Mouse (Mus musculus) limb, embryonic 13.5 days (tissue): Measurements from ENCODE around the gene Adora2b. TPM values are rescaled to one million over a fixed set of nuclear protein-coding genes. Genes with fewer than 3 reads are reported as not detected.
"Not testable (repeated sequence)": the region's sequence is repeated elsewhere in the genome, so short reads cannot be mapped to it uniquely, and the experiment has no call there.

Experiments used
- ATAC-seq: fragments of 200-750 bp; cut with Nextera tagmentation; 2 replicates; pipeline ENCODE4 v1.8.0; 2017; ENCODE audit warnings: low read depth, moderate number of reproducible peaks, moderate TSS enrichment; ENCODE audit not compliant: low FRiP score
- H3K27ac ChIP-seq: fragments of 300-500 bp; sonication (generic); 2 replicates; pipeline ENCODE4 v1.5.1; 2015; ENCODE audit warnings: inconsistent platforms, mild to moderate bottlenecking, moderate library complexity
- H3K27me3 ChIP-seq: fragments of 300-500 bp; sonication (generic); 2 replicates; pipeline ENCODE4 v1.6.1; 2015; ENCODE audit warnings: mild to moderate bottlenecking, inconsistent platforms
- H3K36me3 ChIP-seq: fragments of 300-500 bp; sonication (generic); 2 replicates; pipeline ENCODE4 v1.6.1; 2015; ENCODE audit warnings: inconsistent platforms, mild to moderate bottlenecking, moderate library complexity
- H3K4me1 ChIP-seq: fragments of 300-500 bp; sonication (generic); 2 replicates; pipeline ENCODE4 v1.6.1; 2015; ENCODE audit warnings: inconsistent platforms
- H3K4me2 ChIP-seq: fragments of 300-500 bp; sonication (generic); replicated peaks from 2 replicates; pipeline ENCODE4 v1.6.1; 2015; ENCODE audit warnings: inconsistent platforms, mild to moderate bottlenecking, moderate library complexity
- H3K4me3 ChIP-seq: fragments of 300-500 bp; sonication (generic); 2 replicates; pipeline ENCODE4 v1.5.1; 2015; ENCODE audit warnings: moderate library complexity, mild to moderate bottlenecking, inconsistent platforms
- H3K9ac ChIP-seq: fragments of 300-500 bp; sonication (generic); 2 replicates; pipeline ENCODE4 v1.6.1; 2015; ENCODE audit warnings: mild to moderate bottlenecking, inconsistent platforms
- H3K9me3 ChIP-seq: fragments of 300-500 bp; sonication (generic); 2 replicates; pipeline ENCODE4 v1.6.1; 2016; ENCODE audit warnings: inconsistent platforms
- WGBS: fragments of 180-500 bp; shearing (Covaris S2); methylation state at CpG from one replicate; pipeline ENCODE4 v1.1.7; 2015; 5-methylcytosine and 5-hydroxymethylcytosine counted together
- polyA plus RNA-seq: library from polyadenylated mRNA; unstranded; fragments of >200 nt; fragmentation: Nextera tagmentation; extraction: Ambion mirVana; gene quantifications from 2 replicates; pipeline ENCODE4 v1.2.1, GENCODE M21; 2015

Gene Adora2b
- polyA plus RNA-seq, 1 experiment from 2014 or later, result 10.4 TPM

GRCm38 (mm10) chr11:62266466-62267214 lies 17.9 kb downstream of the Adora2b start:
- Histone ChIP-seq H3K9ac (no peak overlapping the region), H3K4me1 (peaks cover 6% of the 10 kb centered on the region; the same call in 1 of the 2 replicates), H3K4me2 (no peak overlapping the region), H3K4me3 (no peak overlapping the region), H3K27ac (no peak overlapping the region), H3K27me3 (no peaks in the 10 kb centered on the region), H3K36me3 (peaks cover 22% of the 10 kb centered on the region; the same call in 1 of the 2 replicates), H3K9me3 (no peaks in the 10 kb centered on the region)
- no peak for ATAC-seq
- WGBS, result 77% methylated on average over 17 of the region's 17 CpGs

- no peak for ATAC-seq
- H3K9ac ChIP-seq, result no peak overlapping the region
- WGBS, result 74% methylated on average over 8 of the region's 8 CpGs
Observed at GRCm38 (mm10) chr11:62268381-62268780, 19.6 kb downstream of the Adora2b start.

DNA sequence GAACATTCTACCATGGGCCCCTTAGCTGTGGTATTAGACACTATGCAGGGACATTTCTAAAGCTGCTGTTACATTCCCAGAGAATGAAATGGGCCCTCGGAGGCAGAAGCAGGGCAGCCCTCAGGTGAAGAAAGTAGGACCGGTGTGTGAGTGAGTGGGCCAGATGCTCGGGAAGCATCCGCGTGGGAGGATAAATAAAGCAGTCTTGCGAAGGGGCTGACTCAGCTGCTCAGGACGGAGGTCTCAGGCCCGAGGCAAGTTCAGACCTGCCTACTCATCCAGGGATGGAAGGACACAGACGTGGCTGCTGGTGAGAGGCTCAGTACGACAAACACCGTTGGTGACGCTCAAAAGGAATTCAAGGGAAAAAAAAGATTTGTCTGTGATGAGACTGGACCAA lies 20.3 kb downstream of the Adora2b start:
- Histone ChIP-seq H3K9ac (no peak overlapping the region), H3K27me3 (no peaks in the 10 kb centered on the region), H3K27ac (no peak overlapping the region; the same call in 1 of the 2 replicates), H3K9me3 (no peaks in the 10 kb centered on the region), H3K36me3 (peaks cover 22% of the 10 kb centered on the region; the same call in 1 of the 2 replicates), H3K4me1 (peaks cover 6% of the 10 kb centered on the region; the same call in 1 of the 2 replicates), H3K4me2 (no peak overlapping the region), H3K4me3 (no peak overlapping the region)
- WGBS, result 74% methylated on average over 12 of the region's 12 CpGs
- ATAC-seq, result no peak

More at GRCm38 (mm10) chr11:62268381-62268780, 19.6 kb downstream of the Adora2b start:
- no peak overlapping the region for H3K27ac ChIP-seq
- H3K4me3 ChIP-seq, result no peak overlapping the region
- H3K9me3 ChIP-seq, result no peaks in the 10 kb centered on the region
- H3K4me1 ChIP-seq, result peaks cover 6% of the 10 kb centered on the region; the same call in 1 of the 2 replicates
- H3K36me3 ChIP-seq, result peaks cover 22% of the 10 kb centered on the region; the same call in 1 of the 2 replicates
- H3K27me3 ChIP-seq, result no peaks in the 10 kb centered on the region
- H3K4me2 ChIP-seq, result no peak overlapping the region

DNA sequence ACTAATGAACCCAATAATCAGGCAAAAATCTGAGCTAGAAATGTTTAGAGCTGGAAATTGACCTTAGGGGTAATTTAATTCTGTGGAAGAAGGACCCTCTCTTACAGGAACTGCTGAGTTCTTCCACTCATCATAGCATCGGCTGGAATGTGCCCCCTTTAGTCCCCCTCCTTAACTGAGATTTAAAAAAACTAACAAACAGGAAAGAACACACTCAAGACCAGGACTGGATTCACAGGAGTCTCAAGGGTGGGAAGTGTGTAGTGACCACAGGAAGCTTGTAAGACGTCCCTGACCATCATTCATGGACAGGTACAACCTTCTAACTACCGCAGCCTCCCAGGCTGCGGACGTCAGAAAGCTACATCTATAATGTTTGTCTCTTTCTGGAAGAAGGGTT lies 22.1 kb downstream of the Adora2b start:
- no peaks in the 10 kb centered on the region for H3K9me3 ChIP-seq
- H3K4me2 ChIP-seq, result no peak overlapping the region
- no peak for ATAC-seq
- no peak overlapping the region for H3K9ac ChIP-seq
- peaks cover 14% of the 10 kb centered on the region; the same call in 1 of the 2 replicates for H3K36me3 ChIP-seq
- peaks cover 6% of the 10 kb centered on the region; the same call in 1 of the 2 replicates for H3K4me1 ChIP-seq
- no peak overlapping the region for H3K4me3 ChIP-seq
- H3K27ac ChIP-seq, result no peak overlapping the region
- WGBS, result 56% methylated on average over 5 of the region's 5 CpGs
- H3K27me3 ChIP-seq, result no peaks in the 10 kb centered on the region

- no peak for ATAC-seq
- H3K4me1 ChIP-seq, result peaks cover 3% of the 10 kb centered on the region
- WGBS, result 67% methylated on average over 8 of the region's 8 CpGs
- H3K4me2 ChIP-seq, result no peak overlapping the region
- no peak overlapping the region for H3K27ac ChIP-seq
- H3K9me3 ChIP-seq, result no peaks in the 10 kb centered on the region
- no peaks in the 10 kb centered on the region for H3K36me3 ChIP-seq
- H3K9ac ChIP-seq, result no peak overlapping the region
- no peak overlapping the region for H3K4me3 ChIP-seq
- H3K27me3 ChIP-seq, result no peaks in the 10 kb centered on the region
Observed at GRCm38 (mm10) chr11:62277086-62277485, 28.3 kb downstream of the Adora2b start.

GRCm38 (mm10) chr11:62278027-62278426 lies 29.2 kb downstream of the Adora2b start:
- 14% methylated on average over 5 of the region's 5 CpGs for WGBS
- no peak for ATAC-seq

GRCm38 (mm10) chr11:62280675-62281600 lies 32.2 kb downstream of the Adora2b start, which contains the start of the genes Zswim7 and Ttc19:
Zswim7 (minus strand) TSS chr11:62281375.
Ttc19 (plus strand) TSS chr11:62281473.
- Histone ChIP-seq H3K9ac (peak within 1 kb of the TSS; percentile 85), H3K4me3 (peak within 1 kb of the TSS; percentile 90), H3K27me3 (no peaks in the 10 kb centered on the region), H3K4me1 (peaks cover 11% of the 10 kb centered on the region), H3K9me3 (no peaks in the 10 kb centered on the region), H3K4me2 (peak within 1 kb of the TSS; percentile 82), H3K27ac (peak within 1 kb of the TSS; percentile 87), H3K36me3 (peaks cover 22% of the 10 kb centered on the region)
- ATAC-seq, result peak; percentile 96
- under 1% methylated on average over 52 of the region's 68 CpGs for WGBS

More at GRCm38 (mm10) chr11:62278027-62278426, 29.2 kb downstream of the Adora2b start:
- Histone ChIP-seq H3K4me2 (no peak overlapping the region), H3K27ac (no peak overlapping the region), H3K9ac (no peak overlapping the region), H3K4me3 (no peak overlapping the region), H3K27me3 (no peaks in the 10 kb centered on the region), H3K4me1 (peaks cover 6% of the 10 kb centered on the region), H3K9me3 (no peaks in the 10 kb centered on the region), H3K36me3 (no peaks in the 10 kb centered on the region)

GRCm38 (mm10) chr11:62281601-62281997 lies 32.8 kb downstream of the Adora2b start:
- Histone ChIP-seq H3K4me3 (peak overlapping the region; percentile 90), H3K27ac (peak overlapping the region; percentile 87), H3K27me3 (no peaks in the 10 kb centered on the region), H3K4me1 (peaks cover 11% of the 10 kb centered on the region), H3K4me2 (peak overlapping the region; percentile 82), H3K9ac (peak overlapping the region; percentile 85), H3K9me3 (no peaks in the 10 kb centered on the region), H3K36me3 (peaks cover 29% of the 10 kb centered on the region)
- ATAC-seq, result peak; percentile 67
- under 1% methylated on average over 38 of the region's 57 CpGs for WGBS

GRCm38 (mm10) chr11:62284020-62284419 lies 35.2 kb downstream of the Adora2b start:
- not testable (repeated sequence) for H3K4me3 ChIP-seq, H3K9ac ChIP-seq, H3K27ac ChIP-seq, H3K4me2 ChIP-seq, ATAC-seq, H3K27me3 ChIP-seq, H3K9me3 ChIP-seq
- peaks cover 47% of the 10 kb centered on the region for H3K36me3 ChIP-seq
- H3K4me1 ChIP-seq, result peaks cover 11% of the 10 kb centered on the region
- 25% methylated on average over 3 of the region's 3 CpGs for WGBS

GRCm38 (mm10) chr11:62285020-62285419 lies 36.2 kb downstream of the Adora2b start:
- Histone ChIP-seq H3K36me3 (peaks cover 55% of the 10 kb centered on the region), H3K27ac (no peak overlapping the region), H3K9me3 (no peaks in the 10 kb centered on the region), H3K9ac (no peak overlapping the region), H3K4me1 (peaks cover 11% of the 10 kb centered on the region), H3K4me3 (no peak overlapping the region), H3K4me2 (no peak overlapping the region), H3K27me3 (no peaks in the 10 kb centered on the region)
- 66% methylated on average over 8 of the region's 8 CpGs for WGBS
- ATAC-seq, result no peak

- Histone ChIP-seq H3K4me1 (0 out of 2 replicates have a peak, but pooled peaks cover 5% of the 10 kb centered on the region), H3K4me3 (no peak overlapping the region), H3K27ac (no peak overlapping the region), H3K9me3 (no peaks in the 10 kb centered on the region), H3K4me2 (no peak overlapping the region), H3K9ac (no peak overlapping the region), H3K36me3 (peaks cover 72% of the 10 kb centered on the region), H3K27me3 (no peaks in the 10 kb centered on the region)
- ATAC-seq, result no peak
- whole genome bisulfite sequencing, result 100% methylated on average over 1 of the region's 1 CpGs
Observed at GRCm38 (mm10) chr11:62287700-62288099, 38.9 kb downstream of the Adora2b start.

DNA sequence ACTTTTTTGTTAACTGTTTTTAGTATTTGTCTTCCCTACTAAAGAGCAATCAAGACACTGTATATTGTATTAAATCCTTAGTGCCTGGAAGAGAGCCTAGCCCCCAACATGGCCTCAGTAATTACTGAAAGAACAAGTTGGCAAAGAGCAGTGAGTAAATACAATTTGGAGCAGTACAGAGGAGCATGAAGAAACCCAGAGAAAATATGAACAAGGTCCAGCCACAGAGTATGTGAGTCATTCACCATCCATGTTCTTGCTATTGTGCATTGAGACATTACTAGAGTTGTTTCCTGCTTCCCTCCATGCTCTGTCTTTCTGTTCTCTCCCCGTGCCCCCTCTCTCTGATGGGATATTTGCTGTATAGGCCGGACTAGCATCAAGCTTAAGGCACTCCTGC lies 45.3 kb downstream of the Adora2b start:
- 88% methylated on average over 2 of the region's 2 CpGs for WGBS
- H3K4me2 ChIP-seq, result no peak overlapping the region
- H3K36me3 ChIP-seq, result peaks cover 72% of the 10 kb centered on the region
- no peak for ATAC-seq
- no peaks in the 10 kb centered on the region for H3K27me3 ChIP-seq
- no peak overlapping the region for H3K9ac ChIP-seq
- no peak overlapping the region for H3K27ac ChIP-seq
- H3K4me3 ChIP-seq, result no peak overlapping the region
- H3K9me3 ChIP-seq, result no peaks in the 10 kb centered on the region
- no peaks in the 10 kb centered on the region for H3K4me1 ChIP-seq
